Mouse (Mus musculus) liver, embryonic 14.5 days (tissue): ENCODE measurements around the gene 1500011B03Rik. TPM values are rescaled to one million over a fixed set of nuclear protein-coding genes. Genes with fewer than 3 reads are reported as not detected.
"Not testable (repeated sequence)": the region's sequence is repeated elsewhere in the genome, so short reads cannot be mapped to it uniquely, and the experiment has no call there.

Experiments
- ATAC-seq: fragments of 200-750 bp; cut with Nextera tagmentation; 2 replicates; pipeline ENCODE4 v1.8.0; 2017; ENCODE audit warnings: moderate number of reproducible peaks, mild to moderate bottlenecking, moderate library complexity; ENCODE audit not compliant: insufficient read depth
- DNase-seq, 3 experiments: peaks; one replicate each; pipeline ENCODE4 v3.0.0-alpha.2; 2012 to 2013; ENCODE audit warnings: low read depth in 3 of 3, low spot score in 3 of 3
- H3K27ac ChIP-seq: fragments of 300-500 bp; sonication (generic); 2 replicates; pipeline ENCODE4 v1.5.1; 2014; ENCODE audit warnings: moderate library complexity, mild to moderate bottlenecking, control low read depth, inconsistent platforms
- H3K27me3 ChIP-seq: fragments of 300-500 bp; sonication (generic); 2 replicates; pipeline ENCODE4 v1.6.1; 2014; ENCODE audit warnings: mild to moderate bottlenecking, low read length, moderate library complexity; ENCODE audit not compliant: control insufficient read depth, insufficient read depth
- H3K36me3 ChIP-seq: fragments of 300-500 bp; sonication (generic); replicated peaks from 2 replicates; pipeline ENCODE4 v1.6.1; 2014; ENCODE audit warnings: low read depth; ENCODE audit not compliant: control insufficient read depth, insufficient read depth
- H3K4me1 ChIP-seq, 2 experiments: fragments of 200-500 bp in 1 of 2; fragments of 300-500 bp in 1 of 2; sonication (generic) in 1 of 2; replicated peaks; 2 replicates each; pipeline ENCODE4 v1.6.1; 2012 to 2014; ENCODE audit warnings: antibody characterized with exemption in 1 of 2, inconsistent platforms in 1 of 2, low read length in 1 of 2; ENCODE audit not compliant: control insufficient read depth in 2 of 2, insufficient read depth in 2 of 2
- H3K4me2 ChIP-seq: fragments of 300-500 bp; sonication (generic); 2 replicates; pipeline ENCODE4 v1.6.1; 2014; ENCODE audit warnings: low read depth, mild to moderate bottlenecking, control low read depth, moderate library complexity
- H3K4me3 ChIP-seq, 2 experiments: fragments of 200-500 bp in 1 of 2; fragments of 300-500 bp in 1 of 2; sonication (generic) in 1 of 2; 2 replicates each; pipeline ENCODE4 v1.5.1; 2012 to 2014; ENCODE audit warnings: low read depth in 2 of 2, low read length in 2 of 2, mild to moderate bottlenecking in 2 of 2, control low read depth in 1 of 2, inconsistent platforms in 1 of 2, moderate library complexity in 1 of 2; ENCODE audit not compliant: insufficient read depth in 1 of 2
- H3K9ac ChIP-seq: fragments of 300-500 bp; sonication (generic); replicated peaks from 2 replicates; pipeline ENCODE4 v1.6.1; 2014; ENCODE audit warnings: mild to moderate bottlenecking, control low read depth, moderate library complexity
- H3K9me3 ChIP-seq: fragments of 300-500 bp; sonication (generic); 2 replicates; pipeline ENCODE4 v1.6.1; 2016; ENCODE audit warnings: low read length, mixed read lengths; ENCODE audit not compliant: control insufficient read depth
- CTCF ChIP-seq: IDR thresholded peaks from 2 replicates; pipeline ENCODE4 v1.5.1; 2016; ENCODE audit warnings: antibody characterized with exemption, low read depth, control low read depth
- EP300 ChIP-seq: IDR thresholded peaks from 2 replicates; pipeline ENCODE4 v1.6.1; 2016; ENCODE audit warnings: antibody characterized with exemption, low read depth
- WGBS: fragments of 180-500 bp; shearing (Covaris S2); extraction: QIAGEN DNeasy Blood & Tissue Kit; methylation state at CpG from one replicate; pipeline ENCODE4 v1.1.7; 2014; ENCODE audit not compliant: insufficient replicate concordance; 5-methylcytosine and 5-hydroxymethylcytosine counted together
- polyA plus RNA-seq, 2 experiments: library from polyadenylated mRNA; depleted of rRNA in 1 of 2; stranded (reverse) in 1 of 2; unstranded in 1 of 2; fragments of >200 nt; fragmentation: Nextera tagmentation in 1 of 2; extraction: Ambion mirVana in 1 of 2; gene quantifications; 2 replicates each; pipeline versions ENCODE4 v1.2.1 to v1.2.3; 2012 to 2014

1500011B03Rik gene
- polyA plus RNA-seq, 2 experiments, result 17.5 to 36.0 TPM

GRCm38 (mm10) chr5:114858582-114858981, 35.3 kb upstream of the 1500011B03Rik start, which contains the start of gene Gm9936:
TSS of gene Gm9936 (minus strand) at chr5:114858682.
- 66% methylated on average over 12 of the region's 12 CpGs for WGBS
- ATAC-seq (no peak), DNase-seq (no peak)
- H3K27me3 ChIP-seq, result no peaks in the 10 kb centered on the region; the same call in 1 of the 2 replicates
- H3K36me3 ChIP-seq, result no peaks in the 10 kb centered on the region
- no peak within 1 kb of the TSS; the same call in 1 of the 2 replicates for H3K4me2 ChIP-seq
- TF ChIP-seq CTCF (no peak), EP300 (no peak)
- no peak within 1 kb of the TSS for H3K9ac ChIP-seq
- no peaks in the 10 kb centered on the region for H3K4me1 ChIP-seq
- H3K27ac ChIP-seq, result no peak within 1 kb of the TSS
- no peak within 1 kb of the TSS for H3K4me3 ChIP-seq
- H3K9me3 ChIP-seq, result no peaks in the 10 kb centered on the region

GRCm38 (mm10) chr5:114853364-114853763, 30.1 kb upstream of the 1500011B03Rik start, which contains the start of gene 4930519G04Rik:
TSS of gene 4930519G04Rik (plus strand) at chr5:114853664.
- not testable (repeated sequence) for H3K36me3 ChIP-seq, H3K27ac ChIP-seq
- WGBS, result 55% methylated on average over 3 of the region's 5 CpGs

GRCm38 (mm10) chr5:114851565-114852236, 28.4 kb upstream of the 1500011B03Rik start:
- Histone ChIP-seq H3K4me2 (no peak overlapping the region), H3K9me3 (no peaks in the 10 kb centered on the region), H3K4me3 (no peak overlapping the region), H3K27me3 (no peaks in the 10 kb centered on the region), H3K27ac (no peak overlapping the region), H3K4me1 (no peaks in the 10 kb centered on the region), H3K9ac (no peak overlapping the region), H3K36me3 (no peaks in the 10 kb centered on the region)
- 64% methylated on average over 20 of the region's 20 CpGs for WGBS
- DNase-seq (no peak), ATAC-seq (peak; percentile 63)
- no peak for TF ChIP-seq EP300
- no peak for TF ChIP-seq CTCF

More at GRCm38 (mm10) chr5:114853364-114853763, 30.1 kb upstream of the 1500011B03Rik start, which contains the start of gene 4930519G04Rik:
- not testable (repeated sequence) for H3K4me3 ChIP-seq, H3K9me3 ChIP-seq, H3K9ac ChIP-seq, ATAC-seq, H3K27me3 ChIP-seq, DNase-seq, H3K4me1 ChIP-seq, H3K4me2 ChIP-seq

GRCm38 (mm10) chr5:114844371-114844770, 21.1 kb upstream of the 1500011B03Rik start:
- not testable (repeated sequence) for ATAC-seq, H3K4me2 ChIP-seq, H3K4me3 ChIP-seq, DNase-seq, H3K9ac ChIP-seq, H3K27ac ChIP-seq, H3K36me3 ChIP-seq, H3K4me1 ChIP-seq, H3K9me3 ChIP-seq, H3K27me3 ChIP-seq
- 69% methylated on average over 2 of the region's 2 CpGs for WGBS

- Histone ChIP-seq H3K4me3 (no peak overlapping the region), H3K27ac (no peak overlapping the region), H3K9me3 (no peaks in the 10 kb centered on the region), H3K27me3 (no peaks in the 10 kb centered on the region), H3K36me3 (no peaks in the 10 kb centered on the region), H3K4me1 (no peaks in the 10 kb centered on the region), H3K9ac (no peak overlapping the region), H3K4me2 (no peak overlapping the region)
- DNase-seq (no peak), ATAC-seq (no peak)
- WGBS, result 58% methylated on average over 5 of the region's 5 CpGs
- no peak for TF ChIP-seq CTCF
- TF ChIP-seq EP300, result no peak
Observed at GRCm38 (mm10) chr5:114842674-114843073, 19.4 kb upstream of the 1500011B03Rik start.

GRCm38 (mm10) chr5:114842155-114842554, 18.9 kb upstream of the 1500011B03Rik start:
- not testable (repeated sequence) for ATAC-seq, H3K4me3 ChIP-seq, H3K4me1 ChIP-seq, H3K27ac ChIP-seq, H3K36me3 ChIP-seq, DNase-seq, H3K9me3 ChIP-seq, H3K4me2 ChIP-seq, H3K27me3 ChIP-seq, H3K9ac ChIP-seq
- WGBS, result 52% methylated on average over 3 of the region's 3 CpGs

GRCm38 (mm10) chr5:114840481-114840880, 17.2 kb upstream of the 1500011B03Rik start:
- H3K27ac ChIP-seq, H3K4me3 ChIP-seq, H3K4me1 ChIP-seq, DNase-seq, H3K36me3 ChIP-seq, H3K4me2 ChIP-seq, H3K9ac ChIP-seq, ATAC-seq, H3K27me3 ChIP-seq, H3K9me3 ChIP-seq: not testable (repeated sequence)
- 49% methylated on average over 5 of the region's 5 CpGs for WGBS
